Mouse (Mus musculus) B cell, adult 67 days (primary cell): ENCODE data around the gene Clec3b. TPM values are rescaled to one million over a fixed set of nuclear protein-coding genes. Genes with fewer than 3 reads are reported as not detected.

ENCODE experiments used
- total RNA-seq, 2 experiments: library from RNA; stranded (reverse); gene quantifications; 4 replicates each; pipeline ENCODE4 v1.2.4; 2023

Gene Clec3b
- not detected for total RNA-seq

DNA sequence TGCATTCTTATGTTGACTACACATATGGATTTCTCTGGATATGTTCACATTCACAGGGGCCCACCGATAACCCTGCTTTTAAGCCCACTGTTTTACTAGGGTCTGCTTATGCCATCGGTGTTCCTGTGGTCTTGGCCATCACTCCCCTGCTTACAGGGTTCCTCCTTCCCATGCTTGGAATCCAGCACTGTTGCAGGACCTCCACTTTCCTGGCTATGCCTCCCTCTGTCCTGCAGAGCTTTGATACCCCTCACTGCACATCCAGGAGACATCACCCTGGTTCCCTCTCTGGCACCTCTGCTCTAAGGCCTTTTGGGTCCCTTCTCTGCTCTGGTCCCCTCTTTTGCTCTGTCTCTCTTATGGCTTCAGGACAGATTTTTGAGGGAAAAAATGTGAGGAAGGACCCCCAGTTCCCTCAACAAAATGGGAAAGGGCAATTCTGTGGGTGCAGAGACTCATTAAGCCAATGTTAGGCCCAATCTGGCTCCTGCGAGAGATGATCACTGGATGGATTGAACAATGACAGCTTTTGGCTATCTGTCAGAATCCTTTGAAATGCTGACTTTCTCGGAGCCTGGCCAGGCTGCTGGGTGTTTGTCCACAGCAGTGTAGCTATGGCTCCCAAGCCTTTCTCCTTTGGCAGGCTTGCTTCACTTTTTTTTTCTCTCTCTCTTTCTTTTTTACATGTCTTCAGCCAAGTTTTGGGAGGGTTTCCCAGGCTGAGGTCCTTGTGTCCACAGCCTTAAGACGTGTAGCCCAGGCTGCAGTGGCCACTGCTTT, at the start of gene Clec3b:
Gene Clec3b (plus strand): TSS at position 706 of the 780 bp plus-strand sequence.

DNA sequence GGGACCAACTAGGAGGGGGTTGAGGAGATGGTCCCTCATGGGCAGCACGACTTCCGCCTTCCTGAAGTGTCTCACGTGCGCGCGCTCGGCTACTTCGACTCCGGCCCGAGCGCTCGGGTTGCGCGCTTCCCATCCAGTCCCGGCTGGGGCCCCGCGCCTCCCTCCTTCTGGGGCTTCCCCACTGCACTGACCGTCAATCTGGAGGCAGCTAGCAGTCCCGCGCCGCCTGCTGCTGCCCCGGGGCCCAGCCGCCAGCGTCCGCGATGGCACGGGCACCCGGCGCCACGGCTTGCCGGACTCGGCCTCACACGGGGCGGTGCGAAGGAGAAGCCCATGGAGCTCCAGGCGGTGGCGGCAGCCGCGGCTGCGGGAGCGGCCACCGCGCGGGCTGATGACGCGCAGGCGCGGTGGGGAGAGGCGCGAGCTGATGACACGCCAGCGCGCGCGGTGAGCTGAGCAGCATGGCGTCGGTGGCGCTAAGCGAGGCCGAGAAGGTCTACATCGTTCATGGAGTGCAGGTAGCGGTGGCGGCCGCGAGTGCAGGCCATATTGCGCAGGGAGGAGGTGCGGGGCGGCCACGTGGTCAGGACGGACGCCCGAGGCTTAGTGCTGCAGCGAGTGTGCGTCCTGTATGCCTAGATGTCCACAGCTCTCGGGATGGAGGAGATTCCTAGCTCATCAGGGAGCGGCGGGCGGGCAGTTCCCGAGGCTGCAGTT, 37.8 kb upstream of the Clec3b start, which contains the start of the genes Zdhhc3 and Exosc7:
Gene Zdhhc3 (minus strand): TSS at position 401 of the 717 bp plus-strand sequence.
Gene Exosc7 (plus strand): TSS at position 411 of the 717 bp plus-strand sequence.

Other genes starting within 250 kb of the Clec3b start
- gene Zfp105, start 227.9 kb upstream of the Clec3b start, total RNA-seq = not detected
- gene 1110059G10Rik, start 199.9 kb upstream of the Clec3b start, total RNA-seq = 10 to 100 TPM; 44.6 to 48.4 TPM
- 1 to 10 TPM; 4.1 to 5.6 TPM for gene Kif15, start 199.9 kb upstream of the Clec3b start, total RNA-seq
- gene Tmem42, start 129.6 kb upstream of the Clec3b start, total RNA-seq = 10 to 100 TPM; 14.2 to 19.4 TPM
- 1 to 10 TPM in 1 of 2 experiments, not detected in 1; 1.2 TPM for gene Tgm4, start 116.2 kb upstream of the Clec3b start, total RNA-seq
- gene Zdhhc3, start 37.7 kb upstream of the Clec3b start, total RNA-seq = 10 to 100 TPM; 40.2 to 52.0 TPM
- gene Exosc7, start 37.7 kb upstream of the Clec3b start, total RNA-seq = 10 to 100 TPM; 40.5 to 45.0 TPM
- under 1 TPM in 1 of 2 experiments, not detected in 1; 0.15 TPM for gene Cdcp1, start 65.1 kb downstream of the Clec3b start, total RNA-seq
- not detected for gene Tmem158, start 109.8 kb downstream of the Clec3b start, total RNA-seq
- 100 to 1,000 TPM; 413 to 443 TPM for gene Lars2, start 216.0 kb downstream of the Clec3b start, total RNA-seq